Mouse (Mus musculus): Measurements from ENCODE around the gene Acss1.

The Acss1 gene

GRCm38 (mm10) chr2:150579628-150580027 lies 88.7 kb downstream of the Acss1 start:
- ATAC-seq (ENCODE audit: insufficient number of reproducible peaks, low FRiP score, low TSS enrichment): no peak

- ATAC-seq (ENCODE audit: insufficient number of reproducible peaks, low FRiP score, low TSS enrichment): no peak
Observed at GRCm38 (mm10) chr2:150578603-150579002, 89.7 kb downstream of the Acss1 start.

GRCm38 (mm10) chr2:150576256-150576655 lies 92.0 kb downstream of the Acss1 start:
- no peak for ATAC-seq (ENCODE audit: insufficient number of reproducible peaks, low FRiP score, low TSS enrichment)

GRCm38 (mm10) chr2:150572463-150572862 lies 95.8 kb downstream of the Acss1 start:
- ATAC-seq (ENCODE audit: insufficient number of reproducible peaks, low FRiP score, low TSS enrichment): no peak

- ATAC-seq (ENCODE audit: insufficient number of reproducible peaks, low FRiP score, low TSS enrichment): no peak
Observed at GRCm38 (mm10) chr2:150570761-150571160, 97.5 kb downstream of the Acss1 start.

GRCm38 (mm10) chr2:150569847-150570590 lies 98.3 kb downstream of the Acss1 start, which contains the start of gene Cst7:
Gene Cst7, plus strand, starts transcription at chr2:150570415.
- no peak for ATAC-seq (ENCODE audit: insufficient number of reproducible peaks, low FRiP score, low TSS enrichment)

All from cerebellum, adult (tissue).